Mouse (Mus musculus) E14TG2a.4 (cell line): ENCODE measurements around the gene Cycs.

ENCODE experiments used
- H3K27me3 ChIP-seq: 2 replicates; pipeline ENCODE4 v1.6.1; 2014; ENCODE audit warnings: low read length, control low read depth; ENCODE audit not compliant: insufficient read depth
- H3K36me3 ChIP-seq: 2 replicates; pipeline ENCODE4 v1.6.1; 2014; ENCODE audit warnings: low read length, control low read depth; ENCODE audit not compliant: insufficient read depth
- H3K4me1 ChIP-seq: replicated peaks from 2 replicates; pipeline ENCODE4 v1.6.1; 2014; ENCODE audit warnings: low read depth, low read length, control low read depth
- H3K4me3 ChIP-seq: replicated peaks from 2 replicates; pipeline ENCODE4 v1.5.1; 2014; ENCODE audit warnings: mild to moderate bottlenecking, low read length
- H3K9me3 ChIP-seq: 2 replicates; pipeline ENCODE4 v1.6.1; 2014; ENCODE audit warnings: low read length, control low read depth
- CTCF ChIP-seq: conservative IDR thresholded peaks from 2 replicates; pipeline ENCODE4 v1.5.1; 2014; ENCODE audit warnings: low read length
- NANOG ChIP-seq: IDR thresholded peaks from 2 replicates; pipeline ENCODE4 v1.6.1; 2014; ENCODE audit warnings: borderline replicate concordance, low read length, mixed read lengths
- POU5F1 ChIP-seq: IDR thresholded peaks from 2 replicates; pipeline ENCODE4 v1.6.1; 2014; ENCODE audit warnings: low read length, borderline replicate concordance

The Cycs gene

DNA sequence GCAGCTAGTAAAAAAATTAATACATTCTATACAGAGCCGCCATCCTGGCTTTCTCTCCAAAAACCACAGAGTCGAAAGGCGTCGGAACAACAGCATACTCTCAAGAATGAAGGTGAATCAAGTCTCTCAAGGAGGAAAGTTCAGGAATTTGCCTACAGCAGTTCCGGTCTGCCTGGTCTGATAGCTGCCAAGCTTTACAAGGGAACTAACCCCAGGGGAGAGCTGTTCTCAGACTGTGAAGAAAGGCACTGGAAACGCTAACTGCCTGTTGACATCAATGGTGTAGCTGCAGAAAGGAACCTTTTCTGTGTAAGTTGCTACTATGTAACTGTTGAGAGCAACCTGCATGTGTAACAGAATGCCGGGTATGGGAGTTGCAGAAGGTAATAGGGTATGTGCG lies 34.4 kb downstream of the Cycs start:
- Histone ChIP-seq H3K4me3 (no peak overlapping the region), H3K27me3 (peaks cover 11% of the 10 kb centered on the region), H3K4me1 (peaks cover 21% of the 10 kb centered on the region), H3K9me3 (no peaks in the 10 kb centered on the region), H3K36me3 (no peaks in the 10 kb centered on the region)
- no peak for TF ChIP-seq CTCF
- no peak for TF ChIP-seq NANOG
- TF ChIP-seq POU5F1 = no peak

- no peaks in the 10 kb centered on the region for H3K36me3 ChIP-seq
- H3K4me3 ChIP-seq = no peak overlapping the region
- peaks cover 14% of the 10 kb centered on the region for H3K27me3 ChIP-seq
- peaks cover 23% of the 10 kb centered on the region for H3K4me1 ChIP-seq
- H3K9me3 ChIP-seq = no peaks in the 10 kb centered on the region
- TF ChIP-seq NANOG (no peak), POU5F1 (no peak), CTCF (no peak)
Observed at GRCm38 (mm10) chr6:50531003-50531402, 35.3 kb downstream of the Cycs start.

DNA sequence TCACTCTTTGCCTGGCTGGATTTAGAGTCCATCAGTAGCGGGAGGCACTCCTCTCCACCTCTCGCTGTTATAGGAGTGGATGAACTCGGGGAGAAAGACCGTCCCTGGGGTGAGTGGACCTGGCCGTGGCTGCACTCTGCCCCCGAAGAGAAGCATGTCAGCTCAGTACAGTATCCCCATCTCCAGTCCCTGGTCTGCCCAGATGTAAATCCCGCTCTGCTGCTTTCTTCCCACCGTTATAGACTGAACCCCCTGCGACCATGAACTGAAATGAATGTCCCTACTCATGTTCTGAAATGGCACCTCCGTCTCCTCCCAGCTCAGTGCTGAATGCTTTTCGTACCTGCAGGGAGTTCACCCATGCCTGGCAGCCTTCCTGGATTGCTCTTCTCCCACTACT lies 37.1 kb downstream of the Cycs start:
- TF ChIP-seq POU5F1 = no peak
- TF ChIP-seq CTCF = no peak
- TF ChIP-seq NANOG = no peak
- Histone ChIP-seq H3K36me3 (no peaks in the 10 kb centered on the region), H3K9me3 (no peaks in the 10 kb centered on the region)

GRCm38 (mm10) chr6:50527416-50527815 lies 38.9 kb downstream of the Cycs start:
- peaks cover 18% of the 10 kb centered on the region for H3K27me3 ChIP-seq
- H3K9me3 ChIP-seq = 0 out of 2 replicates have a peak, but pooled peaks cover 4% of the 10 kb centered on the region
- no peak for TF ChIP-seq CTCF
- TF ChIP-seq NANOG = no peak
- no peak for TF ChIP-seq POU5F1
- peaks cover 20% of the 10 kb centered on the region for H3K4me1 ChIP-seq
- no peak overlapping the region for H3K4me3 ChIP-seq
- H3K36me3 ChIP-seq = no peaks in the 10 kb centered on the region

More for the DNA sequence above, 37.1 kb downstream of the Cycs start:
- Histone ChIP-seq H3K27me3 (peaks cover 18% of the 10 kb centered on the region), H3K4me3 (no peak overlapping the region), H3K4me1 (peaks cover 20% of the 10 kb centered on the region)

DNA sequence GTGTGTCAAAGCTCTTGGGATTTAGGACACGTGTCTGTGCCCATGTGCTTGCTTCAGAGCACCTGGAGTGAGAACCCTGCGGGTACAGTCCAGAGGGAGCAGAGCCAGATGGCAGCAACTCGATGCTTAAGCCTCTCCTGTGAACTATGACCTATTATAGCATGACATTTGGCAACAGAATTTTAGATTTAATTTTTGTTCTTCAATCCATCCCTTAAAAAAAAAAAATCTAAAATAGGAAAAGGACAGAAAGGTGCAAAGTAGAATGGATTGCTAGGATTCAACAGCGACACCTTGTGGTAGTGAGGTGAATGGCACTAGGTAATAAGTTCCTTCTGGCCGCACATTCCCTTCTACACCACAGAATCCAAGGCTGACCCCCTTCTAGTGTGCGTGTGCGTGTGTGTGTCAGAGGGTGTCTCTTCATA lies 39.7 kb downstream of the Cycs start:
- peaks cover 18% of the 10 kb centered on the region for H3K27me3 ChIP-seq
- H3K4me3 ChIP-seq = no peak overlapping the region
- TF ChIP-seq POU5F1 (no peak), CTCF (peak; percentile 93), NANOG (no peak)
- 0 out of 2 replicates have a peak, but pooled peaks cover 4% of the 10 kb centered on the region for H3K9me3 ChIP-seq
- no peaks in the 10 kb centered on the region for H3K36me3 ChIP-seq
- peaks cover 20% of the 10 kb centered on the region for H3K4me1 ChIP-seq

DNA sequence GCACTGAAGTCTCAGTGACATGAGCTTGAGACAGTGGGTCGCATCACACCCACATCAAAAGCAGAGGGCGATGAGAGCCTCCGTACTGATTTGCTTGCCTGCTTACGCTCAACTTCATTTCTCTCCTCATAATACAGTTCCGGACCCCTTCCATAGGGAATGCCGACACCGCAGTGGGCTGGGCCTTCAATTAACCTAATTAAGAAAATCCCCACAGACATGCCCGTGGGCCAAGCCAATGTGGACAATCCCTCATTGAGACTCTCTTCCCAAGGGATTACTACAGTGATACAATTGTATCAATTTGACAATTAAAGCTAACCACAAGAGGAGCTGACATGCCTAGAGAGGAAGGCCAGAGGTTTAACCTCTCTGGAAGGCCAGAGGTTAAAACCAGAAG lies 40.5 kb downstream of the Cycs start:
- Histone ChIP-seq H3K36me3 (no peaks in the 10 kb centered on the region), H3K9me3 (0 out of 2 replicates have a peak, but pooled peaks cover 4% of the 10 kb centered on the region), H3K27me3 (peaks cover 18% of the 10 kb centered on the region), H3K4me3 (no peak overlapping the region), H3K4me1 (peaks cover 20% of the 10 kb centered on the region)
- TF ChIP-seq POU5F1 (no peak), CTCF (no peak), NANOG (no peak)

DNA sequence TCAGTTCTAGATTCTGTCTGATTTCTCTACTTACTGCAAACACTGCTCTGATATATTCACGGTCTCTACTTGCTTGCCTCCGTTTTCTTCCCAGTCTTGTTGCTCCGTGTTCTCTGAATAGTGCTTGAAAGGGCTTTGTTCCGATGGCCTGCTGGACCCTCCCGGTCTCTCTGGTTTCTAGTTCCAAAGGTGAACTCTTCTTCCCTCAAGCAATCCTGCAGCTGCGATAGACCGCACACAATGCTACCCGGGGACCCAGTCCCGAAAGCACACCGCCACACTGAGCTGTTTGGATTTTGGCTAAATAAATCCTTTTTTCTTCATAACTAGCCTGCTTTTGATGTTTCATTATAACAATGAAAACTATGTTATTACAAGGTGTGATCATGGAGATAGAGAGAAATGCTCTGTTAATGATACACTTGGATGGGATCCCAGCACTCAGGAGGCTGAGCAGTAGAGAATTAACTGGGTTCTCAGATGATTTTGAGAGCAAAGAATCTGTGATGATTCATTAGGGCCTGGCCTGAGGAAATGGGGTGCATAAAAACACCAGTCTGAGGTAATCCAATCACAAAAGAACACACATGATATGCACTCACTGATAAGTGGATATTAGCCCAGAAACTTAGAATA lies 42.0 kb downstream of the Cycs start:
- Histone ChIP-seq H3K4me3 (no peak overlapping the region), H3K36me3 (no peaks in the 10 kb centered on the region), H3K4me1 (peaks cover 19% of the 10 kb centered on the region), H3K9me3 (peaks cover 8% of the 10 kb centered on the region), H3K27me3 (peaks cover 11% of the 10 kb centered on the region; the same call in 1 of the 2 replicates)
- TF ChIP-seq POU5F1 (no peak), CTCF (no peak), NANOG (no peak)

DNA sequence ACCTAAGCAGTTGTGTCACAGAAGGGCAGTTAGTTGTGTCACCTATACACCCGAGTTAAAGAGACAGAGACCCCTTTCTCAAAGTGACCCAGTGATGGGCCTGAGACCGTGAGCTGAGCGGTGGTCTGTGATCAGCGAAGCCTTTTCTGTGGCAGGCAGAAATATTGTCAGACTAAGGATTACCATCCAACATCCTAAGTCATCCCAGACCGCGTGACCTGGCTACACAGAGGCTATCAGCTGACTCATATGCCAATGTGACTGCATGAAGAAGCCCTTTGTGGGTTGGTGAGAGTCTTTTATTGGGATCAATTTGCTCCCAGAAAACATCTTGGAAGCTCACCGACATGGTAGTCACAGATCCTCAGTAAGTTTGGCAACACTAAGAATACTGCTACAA lies 43.6 kb downstream of the Cycs start:
- H3K9me3 ChIP-seq = peaks cover 13% of the 10 kb centered on the region
- H3K27me3 ChIP-seq = peaks cover 7% of the 10 kb centered on the region; the same call in 1 of the 2 replicates
- no peaks in the 10 kb centered on the region for H3K36me3 ChIP-seq
- no peak overlapping the region for H3K4me3 ChIP-seq
- peaks cover 9% of the 10 kb centered on the region for H3K4me1 ChIP-seq
- no peak for TF ChIP-seq NANOG
- TF ChIP-seq CTCF = no peak
- TF ChIP-seq POU5F1 = no peak
